Mouse (Mus musculus): ENCODE results near the gene Ankrd6.

- TF ChIP-seq CTCF (IDR thresholded peaks at IDR 0.05; ENCODE audit: low read depth) (peak; percentile 82), EP300 (IDR thresholded peaks at IDR 0.05; ENCODE audit: low read depth) (no peak)
Observed at GRCm38 (mm10) chr4:32950356-32951034, at the start of gene Ankrd6.

Measured in heart, postnatal 0 days (tissue).